Mouse (Mus musculus): Measurements from ENCODE around the gene Atg5. TPM values are rescaled to one million over a fixed set of nuclear protein-coding genes. Genes with fewer than 3 reads are reported as not detected.
A peak's percentile ranks its signal among the peaks of the same experiment; 100 is the strongest.

Atg5 gene
- polyA plus RNA-seq, 1 experiment from 2014 or later: 38.4 TPM

- 94% methylated on average over 2 of the region's 2 CpGs for WGBS
- DNase-seq (ENCODE audit: low spot score): no peak
- no peaks in the 10 kb centered on the region for H3K9me3 ChIP-seq
- no peak overlapping the region for H3K4me3 ChIP-seq
- no peaks in the 10 kb centered on the region for H3K4me1 ChIP-seq
- peaks cover 50% of the 10 kb centered on the region for H3K36me3 ChIP-seq
- no peak overlapping the region for H3K27ac ChIP-seq
- H3K27me3 ChIP-seq (ENCODE audit: insufficient read depth, poor library complexity, severe bottlenecking): no peaks in the 10 kb centered on the region
These were observed 22.7 kb downstream of the Atg5 start for GRCm38 (mm10) chr10:44290876-44291275.

- Histone ChIP-seq H3K27me3 (ENCODE audit: insufficient read depth, poor library complexity, severe bottlenecking) (no peaks in the 10 kb centered on the region), H3K9me3 (no peaks in the 10 kb centered on the region), H3K4me3 (no peak overlapping the region), H3K27ac (no peak overlapping the region), H3K36me3 (peaks cover 41% of the 10 kb centered on the region), H3K4me1 (no peaks in the 10 kb centered on the region)
- DNase-seq (ENCODE audit: low spot score): no peak
- WGBS: 64% methylated on average over 3 of the region's 3 CpGs
These were observed 24.0 kb downstream of the Atg5 start for GRCm38 (mm10) chr10:44292205-44292604.

GRCm38 (mm10) chr10:44299165-44299564 is 31.0 kb downstream of the Atg5 start:
- Histone ChIP-seq H3K27me3 (ENCODE audit: insufficient read depth, poor library complexity, severe bottlenecking) (no peaks in the 10 kb centered on the region), H3K27ac (no peak overlapping the region), H3K9me3 (no peaks in the 10 kb centered on the region), H3K36me3 (peaks cover 16% of the 10 kb centered on the region), H3K4me1 (no peaks in the 10 kb centered on the region), H3K4me3 (no peak overlapping the region)
- WGBS: 84% methylated on average over 9 of the region's 9 CpGs
- DNase-seq (ENCODE audit: low spot score): no peak

- Histone ChIP-seq H3K9me3 (no peaks in the 10 kb centered on the region), H3K36me3 (peaks cover 18% of the 10 kb centered on the region), H3K4me3 (no peak overlapping the region), H3K27me3 (ENCODE audit: insufficient read depth, poor library complexity, severe bottlenecking) (no peaks in the 10 kb centered on the region), H3K4me1 (no peaks in the 10 kb centered on the region), H3K27ac (no peak overlapping the region)
- DNase-seq (ENCODE audit: low spot score): no peak
- WGBS: 85% methylated on average over 4 of the region's 4 CpGs
These were observed 31.9 kb downstream of the Atg5 start for GRCm38 (mm10) chr10:44300078-44300477.

- H3K4me3 ChIP-seq: no peak overlapping the region
- H3K27me3 ChIP-seq (ENCODE audit: insufficient read depth, poor library complexity, severe bottlenecking): no peaks in the 10 kb centered on the region
- H3K36me3 ChIP-seq: peaks cover 10% of the 10 kb centered on the region
- WGBS: 90% methylated on average over 15 of the region's 15 CpGs
- no peak overlapping the region for H3K27ac ChIP-seq
- peaks cover 4% of the 10 kb centered on the region; the same call in 1 of the 2 replicates for H3K4me1 ChIP-seq
- no peaks in the 10 kb centered on the region for H3K9me3 ChIP-seq
- DNase-seq (ENCODE audit: low spot score): no peak
These were observed 35.6 kb downstream of the Atg5 start for GRCm38 (mm10) chr10:44303648-44304329.

- no peak overlapping the region for H3K27ac ChIP-seq
- H3K4me1 ChIP-seq: peaks cover 4% of the 10 kb centered on the region; the same call in 1 of the 2 replicates
- WGBS: 88% methylated on average over 3 of the region's 3 CpGs
- H3K36me3 ChIP-seq: peaks cover 10% of the 10 kb centered on the region
- no peaks in the 10 kb centered on the region for H3K9me3 ChIP-seq
- no peak for DNase-seq (ENCODE audit: low spot score)
- no peak overlapping the region for H3K4me3 ChIP-seq
- no peaks in the 10 kb centered on the region for H3K27me3 ChIP-seq (ENCODE audit: insufficient read depth, poor library complexity, severe bottlenecking)
These were observed 36.2 kb downstream of the Atg5 start for GRCm38 (mm10) chr10:44304330-44304717.

- WGBS: 84% methylated on average over 3 of the region's 3 CpGs
- Histone ChIP-seq H3K4me1 (peaks cover 4% of the 10 kb centered on the region; the same call in 1 of the 2 replicates), H3K4me3 (no peak overlapping the region), H3K27me3 (ENCODE audit: insufficient read depth, poor library complexity, severe bottlenecking) (no peaks in the 10 kb centered on the region), H3K36me3 (peaks cover 10% of the 10 kb centered on the region), H3K27ac (no peak overlapping the region), H3K9me3 (no peaks in the 10 kb centered on the region)
- DNase-seq (ENCODE audit: low spot score): no peak
These were observed 36.7 kb downstream of the Atg5 start for GRCm38 (mm10) chr10:44304845-44305244.

GRCm38 (mm10) chr10:44306308-44306707 is 38.1 kb downstream of the Atg5 start:
- DNase-seq (ENCODE audit: low spot score): no peak
- Histone ChIP-seq H3K4me1 (peaks cover 4% of the 10 kb centered on the region; the same call in 1 of the 2 replicates), H3K4me3 (no peak overlapping the region), H3K27me3 (ENCODE audit: insufficient read depth, poor library complexity, severe bottlenecking) (no peaks in the 10 kb centered on the region), H3K9me3 (no peaks in the 10 kb centered on the region), H3K27ac (no peak overlapping the region), H3K36me3 (peaks cover 10% of the 10 kb centered on the region)
- WGBS: 72% methylated on average over 6 of the region's 6 CpGs

GRCm38 (mm10) chr10:44308280-44308679 is 40.1 kb downstream of the Atg5 start:
- H3K4me3 ChIP-seq: no peak overlapping the region
- no peak overlapping the region for H3K27ac ChIP-seq
- H3K36me3 ChIP-seq: peaks cover 10% of the 10 kb centered on the region
- H3K4me1 ChIP-seq: peaks cover 4% of the 10 kb centered on the region; the same call in 1 of the 2 replicates
- DNase-seq (ENCODE audit: low spot score): no peak
- H3K9me3 ChIP-seq: no peaks in the 10 kb centered on the region
- H3K27me3 ChIP-seq (ENCODE audit: insufficient read depth, poor library complexity, severe bottlenecking): no peaks in the 10 kb centered on the region

- H3K4me3 ChIP-seq: no peak overlapping the region
- no peak for DNase-seq (ENCODE audit: low spot score)
- H3K9me3 ChIP-seq: no peaks in the 10 kb centered on the region
- peaks cover 1% of the 10 kb centered on the region; the same call in 1 of the 2 replicates for H3K36me3 ChIP-seq
- 87% methylated on average over 6 of the region's 6 CpGs for whole genome bisulfite sequencing
- no peak overlapping the region for H3K27ac ChIP-seq
- H3K27me3 ChIP-seq (ENCODE audit: insufficient read depth, poor library complexity, severe bottlenecking): no peaks in the 10 kb centered on the region
- peaks cover 4% of the 10 kb centered on the region; the same call in 1 of the 2 replicates for H3K4me1 ChIP-seq
These were observed 41.1 kb downstream of the Atg5 start for GRCm38 (mm10) chr10:44309250-44309649.

- no peaks in the 10 kb centered on the region for H3K27me3 ChIP-seq (ENCODE audit: insufficient read depth, poor library complexity, severe bottlenecking)
- no peak for DNase-seq (ENCODE audit: low spot score)
- 32% methylated on average over 5 of the region's 5 CpGs for WGBS
- no peak overlapping the region for H3K4me3 ChIP-seq
- H3K36me3 ChIP-seq: peaks cover 8% of the 10 kb centered on the region; the same call in 1 of the 2 replicates
- no peaks in the 10 kb centered on the region for H3K4me1 ChIP-seq
- H3K9me3 ChIP-seq: no peaks in the 10 kb centered on the region
- no peak overlapping the region for H3K27ac ChIP-seq
These were observed 47.1 kb downstream of the Atg5 start for GRCm38 (mm10) chr10:44315276-44315675.

- Histone ChIP-seq H3K4me1 (no peaks in the 10 kb centered on the region), H3K27ac (no peak overlapping the region), H3K4me3 (no peak overlapping the region), H3K36me3 (peaks cover 14% of the 10 kb centered on the region; the same call in 1 of the 2 replicates), H3K27me3 (ENCODE audit: insufficient read depth, poor library complexity, severe bottlenecking) (no peaks in the 10 kb centered on the region), H3K9me3 (no peaks in the 10 kb centered on the region)
- no peak for DNase-seq (ENCODE audit: low spot score)
- WGBS: 77% methylated on average over 14 of the region's 14 CpGs
These were observed 48.4 kb downstream of the Atg5 start for GRCm38 (mm10) chr10:44316280-44317270.

GRCm38 (mm10) chr10:44322166-44322565 is 54.0 kb downstream of the Atg5 start:
- Histone ChIP-seq H3K27ac (0 out of 2 replicates have a peak overlapping the region, but pooled peaks have one; percentile 13), H3K27me3 (ENCODE audit: insufficient read depth, poor library complexity, severe bottlenecking) (no peaks in the 10 kb centered on the region), H3K4me1 (0 out of 2 replicates have a peak, but pooled peaks cover 3% of the 10 kb centered on the region), H3K9me3 (no peaks in the 10 kb centered on the region), H3K36me3 (peaks cover 13% of the 10 kb centered on the region; the same call in 1 of the 2 replicates), H3K4me3 (no peak overlapping the region)
- 59% methylated on average over 1 of the region's 1 CpGs for WGBS
- DNase-seq (ENCODE audit: low spot score): no peak
